Mouse (Mus musculus) urinary bladder, postnatal 0 days (tissue): ENCODE data around the gene Senp5. TPM values are rescaled to one million over a fixed set of nuclear protein-coding genes. Genes with fewer than 3 reads are reported as not detected.

Source experiments
- microRNA-seq: library from miRNA; unstranded; fragments of <30 nt; microRNA quantifications from one replicate; pipeline ENCODE4, GENCODE M21; 2016
- polyA plus RNA-seq: library from polyadenylated mRNA; unstranded; fragments of >200 nt; fragmentation: Nextera tagmentation; extraction: Ambion mirVana; gene quantifications from 2 replicates; pipeline ENCODE4 v1.2.1, GENCODE M21; 2015

Senp5 gene
- polyA plus RNA-seq = 7.5 and 9.4 TPM in 2 replicates

DNA sequence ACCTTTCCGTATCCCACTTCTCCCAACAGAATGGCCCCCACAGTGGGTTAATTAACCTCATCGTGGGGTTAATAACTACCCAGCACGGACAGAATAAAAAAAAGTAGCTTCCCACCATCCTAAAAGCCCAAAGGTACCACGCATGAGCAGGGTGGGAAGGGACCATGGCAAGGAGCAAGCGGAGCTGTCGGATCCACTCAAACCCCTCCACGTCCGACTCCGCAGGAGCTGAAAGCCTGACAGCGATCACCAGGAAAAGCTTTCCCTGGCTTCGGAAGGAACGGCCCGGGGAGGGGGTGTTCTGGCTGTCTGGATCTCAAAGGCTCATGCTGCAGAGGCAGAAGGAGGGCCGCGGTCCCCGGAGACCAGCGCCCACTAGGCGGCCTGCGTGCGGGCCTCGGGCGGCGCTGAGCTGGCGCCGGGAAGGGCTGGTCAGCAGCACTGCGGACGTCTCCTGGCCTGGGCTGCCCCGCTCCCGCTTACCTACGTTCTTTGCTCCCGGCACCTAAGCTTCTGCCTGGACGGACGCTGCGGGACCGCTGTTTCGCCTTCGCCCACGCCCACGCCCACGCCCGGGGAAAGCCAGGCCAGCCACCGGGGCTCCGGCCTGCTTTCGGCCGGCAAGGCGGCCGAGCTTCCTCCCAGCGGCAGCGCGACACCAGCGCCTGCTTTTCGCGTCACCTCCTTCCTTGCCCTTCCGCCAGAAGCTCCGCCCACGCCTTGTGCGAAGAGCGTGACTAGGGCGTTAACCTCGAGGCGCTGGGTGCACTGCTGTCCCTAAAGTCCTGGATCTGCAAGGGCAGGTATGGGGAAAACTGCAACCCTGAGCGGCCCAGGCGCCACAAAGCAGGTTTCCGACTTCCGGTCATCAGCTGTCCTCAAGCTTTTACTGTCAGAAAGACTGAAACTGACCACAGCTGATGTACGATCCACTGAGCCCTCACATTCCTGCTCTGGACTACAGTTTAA lies at the start of gene Senp5:
Gene Senp5, minus strand, starts transcription at position 779 of the 969 bp plus-strand sequence.

GRCm38 (mm10) chr16:31948345-31948774 lies 54.7 kb downstream of the Senp5 start, which contains the start of the genes 0610012G03Rik and Ncbp2:
Gene 0610012G03Rik (minus strand): TSS chr16:31948494.
Gene Ncbp2 (plus strand): TSS chr16:31948513.

GRCm38 (mm10) chr16:31933751-31934549 lies 69.1 kb downstream of the Senp5 start, which contains the start of gene Pigz:
Gene Pigz (plus strand): TSS chr16:31933851.

Small RNA genes lying within 50 kb of the gene (microRNA-seq; reads per million reads assigned to microRNA genes)
- gene Gm26269 = not detected

Other genes starting within 250 kb of the Senp5 start
- 0.06 and 0.08 TPM in 2 replicates for gene Meltf, start 124.5 kb downstream of the Senp5 start, polyA plus RNA-seq
- 2.4 and 3.4 TPM in 2 replicates for gene Pigz, start 69.4 kb downstream of the Senp5 start, polyA plus RNA-seq
- gene 0610012G03Rik, start 54.8 kb downstream of the Senp5 start, polyA plus RNA-seq = 80.0 and 93.9 TPM in 2 replicates
- 46.7 and 65.2 TPM in 2 replicates for gene Ncbp2, start 54.8 kb downstream of the Senp5 start, polyA plus RNA-seq
- 32.3 and 38.3 TPM in 2 replicates for gene Pak2, start 76.1 kb upstream of the Senp5 start, polyA plus RNA-seq
- 68.3 and 74.3 TPM in 2 replicates for gene Pigx, start 96.5 kb upstream of the Senp5 start, polyA plus RNA-seq
- gene Cep19, start 96.5 kb upstream of the Senp5 start, polyA plus RNA-seq = 11.6 and 12.2 TPM in 2 replicates
- 13.7 and 16.6 TPM in 2 replicates for gene Nrros, start 162.3 kb upstream of the Senp5 start, polyA plus RNA-seq
- gene Bex6, start 176.5 kb upstream of the Senp5 start, polyA plus RNA-seq = not detected in 2 replicates
- gene Fbxo45, start 243.9 kb upstream of the Senp5 start, polyA plus RNA-seq = 5.7 and 7.4 TPM in 2 replicates
- 11.9 and 13.8 TPM in 2 replicates for gene Wdr53, start 243.9 kb upstream of the Senp5 start, polyA plus RNA-seq